In genomic region chr9:58159855-58160254, GRCm38 (mm10) we compare ENCODE assay signal across 10 mouse cellular contexts. TPM values are rescaled to one million over a fixed set of nuclear protein-coding genes. Genes with fewer than 3 reads are reported as not detected.
DNase-seq lines count a peak whose midpoint lies in the region; ATAC-seq and TF ChIP-seq lines count a peak whose summit lies in the region.
"Had no signal": no experiment of that assay in that cellular context is flagged by ENCODE, and none has a peak within 500 bp of the region (broad histone marks: within the 10 kb centered on the region; RNA-seq: fewer than 3 reads in every experiment).

No protein-coding gene starts in this region.

- H3K4me2 ChIP-seq in forebrain, embryonic 16.5 days (ENCODE audit: low read length): no peak overlapping the region
- H3K4me2 ChIP-seq in forebrain, embryonic 12.5 days: no peak overlapping the region
- H3K4me2 ChIP-seq in lung, embryonic 15.5 days: no peak overlapping the region
- H3K4me2 ChIP-seq in heart, embryonic 16.5 days (ENCODE audit: low read depth, low read length): no peak overlapping the region
- H3K4me2 ChIP-seq in myocyte (ENCODE audit: low read depth): peak overlapping the region; percentile 71

- H3K4me3 ChIP-seq in forebrain, embryonic 16.5 days (replicated peaks; ENCODE audit: low read length): no peak overlapping the region
- H3K4me3 ChIP-seq in forebrain, embryonic 12.5 days (replicated peaks): no peak overlapping the region
- H3K4me3 ChIP-seq in lung, embryonic 15.5 days: no peak overlapping the region
- no peak overlapping the region for H3K4me3 ChIP-seq in heart, embryonic 16.5 days (ENCODE audit: low read length)
- no peak overlapping the region for H3K4me3 ChIP-seq in myocyte
- H3K4me3 ChIP-seq: megakaryocyte, embryonic 14.5 days had no signal

- no peak for DNase-seq in lung, postnatal 36 days
- no peak for DNase-seq in cerebellum, postnatal 36 days
- no peak for DNase-seq in testis, postnatal 10 days (ENCODE audit: low spot score)
- DNase-seq: kidney, adult 2 months had no signal

- no peak overlapping the region for H3K27ac ChIP-seq in forebrain, embryonic 16.5 days (ENCODE audit: low read length)
- no peak overlapping the region for H3K27ac ChIP-seq in forebrain, embryonic 12.5 days
- H3K27ac ChIP-seq in lung, embryonic 15.5 days: peak overlapping the region; percentile 97
- peak overlapping the region; percentile 79 for H3K27ac ChIP-seq in heart, embryonic 16.5 days (ENCODE audit: low read length)

- 63% methylated on average over 4 of the region's 4 CpGs for WGBS in forebrain, embryonic 16.5 days
- WGBS in forebrain, embryonic 12.5 days: 74% methylated on average over 4 of the region's 4 CpGs
- 20% methylated on average over 4 of the region's 4 CpGs for WGBS in lung, embryonic 15.5 days
- 23% methylated on average over 4 of the region's 4 CpGs for WGBS in heart, embryonic 16.5 days

- peaks cover 20% of the 10 kb centered on the region for H3K4me1 ChIP-seq in forebrain, embryonic 16.5 days (replicated peaks; ENCODE audit: control insufficient read depth, insufficient read depth, low read length)
- peaks cover 18% of the 10 kb centered on the region for H3K4me1 ChIP-seq in forebrain, embryonic 12.5 days
- peaks cover 57% of the 10 kb centered on the region for H3K4me1 ChIP-seq in lung, embryonic 15.5 days
- peaks cover 25% of the 10 kb centered on the region for H3K4me1 ChIP-seq in heart, embryonic 16.5 days (ENCODE audit: control insufficient read depth, insufficient read depth, low read length)

- H3K36me3 ChIP-seq in forebrain, embryonic 16.5 days (ENCODE audit: control insufficient read depth, insufficient read depth): no peaks in the 10 kb centered on the region
- H3K36me3 ChIP-seq in forebrain, embryonic 12.5 days (replicated peaks): no peaks in the 10 kb centered on the region
- no peaks in the 10 kb centered on the region for H3K36me3 ChIP-seq in lung, embryonic 15.5 days
- H3K36me3 ChIP-seq in heart, embryonic 16.5 days (ENCODE audit: control insufficient read depth, insufficient read depth): no peaks in the 10 kb centered on the region
- no peaks in the 10 kb centered on the region for H3K36me3 ChIP-seq in myocyte (ENCODE audit: control insufficient read depth, insufficient read depth)

- H3K9ac ChIP-seq in forebrain, embryonic 16.5 days (replicated peaks; ENCODE audit: low read depth, low read length): no peak overlapping the region
- H3K9ac ChIP-seq in forebrain, embryonic 12.5 days: no peak overlapping the region
- H3K9ac ChIP-seq in lung, embryonic 15.5 days: no peak overlapping the region
- 0 out of 2 replicates have a peak overlapping the region, but pooled peaks have one; percentile 30 for H3K9ac ChIP-seq in heart, embryonic 16.5 days (ENCODE audit: low read length)

- no peak for TF ChIP-seq POLR2A in myocyte (IDR thresholded peaks at IDR 0.05; ENCODE audit: insufficient read length, low read depth)

- 0 out of 2 replicates have a peak, but pooled peaks have one; percentile 40 for ATAC-seq in forebrain, embryonic 16.5 days
- no peak for ATAC-seq in forebrain, embryonic 12.5 days (ENCODE audit: low FRiP score)
- ATAC-seq in lung, embryonic 15.5 days (ENCODE audit: borderline replicate concordance, extremely low read depth, low FRiP score, low TSS enrichment): no peak
- peak; percentile 30 for ATAC-seq in heart, embryonic 16.5 days (replicated peaks; ENCODE audit: extremely low read depth, insufficient read depth, low FRiP score)

- H3K79me2 ChIP-seq in myocyte (ENCODE audit: control insufficient read depth, insufficient read depth): no peaks in the 10 kb centered on the region

- H3ac ChIP-seq in myocyte (ENCODE audit: control insufficient read depth, insufficient read length): no peak overlapping the region

- H3K9me3 ChIP-seq in forebrain, embryonic 16.5 days (ENCODE audit: control insufficient read depth, low read length): no peaks in the 10 kb centered on the region
- H3K9me3 ChIP-seq in forebrain, embryonic 12.5 days: no peaks in the 10 kb centered on the region
- H3K9me3 ChIP-seq in lung, embryonic 15.5 days: no peaks in the 10 kb centered on the region
- H3K9me3 ChIP-seq in heart, embryonic 16.5 days (replicated peaks; ENCODE audit: control insufficient read depth, low read length): no peaks in the 10 kb centered on the region
- H3K9me3 ChIP-seq: megakaryocyte, embryonic 14.5 days had no signal

- no peaks in the 10 kb centered on the region for H3K27me3 ChIP-seq in forebrain, embryonic 16.5 days (replicated peaks; ENCODE audit: control insufficient read depth, insufficient read depth, low read length)
- H3K27me3 ChIP-seq in forebrain, embryonic 12.5 days: no peaks in the 10 kb centered on the region
- H3K27me3 ChIP-seq in lung, embryonic 15.5 days: no peaks in the 10 kb centered on the region
- no peaks in the 10 kb centered on the region for H3K27me3 ChIP-seq in heart, embryonic 16.5 days (ENCODE audit: control insufficient read depth, insufficient read depth, low read length)
- H3K27me3 ChIP-seq in myocyte (ENCODE audit: control insufficient read depth, insufficient read depth, insufficient read length): no peaks in the 10 kb centered on the region

TF ChIP-seq in myocyte, 11 proteins besides CTCF, POLR2A, EP300 and RAD21:
- TF ChIP-seq E2F4 (IDR thresholded peaks at IDR 0.05; ENCODE audit: insufficient read depth): no peak
- no peak for TF ChIP-seq TCF12 (IDR thresholded peaks at IDR 0.05; ENCODE audit: insufficient read depth, poor library complexity, severe bottlenecking)
- no peak for TF ChIP-seq MAX (IDR thresholded peaks at IDR 0.05; ENCODE audit: low read depth)
- no peak for TF ChIP-seq SRF (IDR thresholded peaks at IDR 0.05; ENCODE audit: control insufficient read depth, insufficient read length, low read depth)
- TF ChIP-seq USF1 (IDR thresholded peaks at IDR 0.05; ENCODE audit: low read depth): no peak
- TF ChIP-seq TCF3 (IDR thresholded peaks at IDR 0.05; ENCODE audit: insufficient read length, low read depth): no peak
- no peak for TF ChIP-seq REST (IDR thresholded peaks at IDR 0.05; ENCODE audit: insufficient read depth, insufficient read length)
- no peak for TF ChIP-seq MYOD1 (IDR thresholded peaks at IDR 0.05; ENCODE audit: control insufficient read depth in 1 of 3, insufficient read length in 2 of 3, low read depth in 2 of 3)
- TF ChIP-seq MYOG (IDR thresholded peaks at IDR 0.05; ENCODE audit: control insufficient read depth in 1 of 3, insufficient read depth in 1 of 3, insufficient read length in 2 of 3, low read depth in 2 of 3): no peak

RNA-seq across cellular contexts. Expression of gene Ccdc33, which starts 41.2 kb away (rescaled TPM):
- 0.51 and 0.79 TPM in 2 replicates for polyA plus RNA-seq in forebrain, embryonic 16.5 days (2015; fragmentation: Nextera tagmentation; extraction: Ambion mirVana)
- 1.5 and 2.4 TPM in 2 replicates for polyA plus RNA-seq in forebrain, embryonic 12.5 days (2016; fragmentation: Nextera tagmentation; extraction: Ambion mirVana)
- 0.05 and 0.16 TPM in 2 replicates for polyA plus RNA-seq in lung, embryonic 15.5 days (2015; fragmentation: Nextera tagmentation; extraction: Ambion mirVana)
- polyA plus RNA-seq in heart, embryonic 16.5 days (2015; fragmentation: Nextera tagmentation; extraction: Ambion mirVana): 0.20 and 0.24 TPM in 2 replicates
- polyA plus RNA-seq in myocyte (2012; fragmentation: generic; extraction: Trizol): not detected
- polyA plus RNA-seq: kidney, adult 2 months had no signal

RNA-seq across cellular contexts. Expression of gene Islr, which starts 44.3 kb away (rescaled TPM):
- polyA plus RNA-seq in forebrain, embryonic 16.5 days (2015; fragmentation: Nextera tagmentation; extraction: Ambion mirVana): 16.8 and 25.5 TPM in 2 replicates
- polyA plus RNA-seq in forebrain, embryonic 12.5 days (2016; fragmentation: Nextera tagmentation; extraction: Ambion mirVana): 16.4 and 17.9 TPM in 2 replicates
- 89.5 and 89.6 TPM in 2 replicates for polyA plus RNA-seq in lung, embryonic 15.5 days (2015; fragmentation: Nextera tagmentation; extraction: Ambion mirVana)
- polyA plus RNA-seq in heart, embryonic 16.5 days (2015; fragmentation: Nextera tagmentation; extraction: Ambion mirVana): 27.5 and 27.7 TPM in 2 replicates
- polyA plus RNA-seq in myocyte (2012; fragmentation: generic; extraction: Trizol): 30.3 TPM

RNA-seq across cellular contexts. Expression of gene Islr2, which starts 44.3 kb away (rescaled TPM):
- polyA plus RNA-seq in forebrain, embryonic 16.5 days (2015; fragmentation: Nextera tagmentation; extraction: Ambion mirVana): 74.4 and 88.4 TPM in 2 replicates
- 52.3 and 60.8 TPM in 2 replicates for polyA plus RNA-seq in forebrain, embryonic 12.5 days (2016; fragmentation: Nextera tagmentation; extraction: Ambion mirVana)
- polyA plus RNA-seq in lung, embryonic 15.5 days (2015; fragmentation: Nextera tagmentation; extraction: Ambion mirVana): 0.06 and 0.15 TPM in 2 replicates
- polyA plus RNA-seq in heart, embryonic 16.5 days (2015; fragmentation: Nextera tagmentation; extraction: Ambion mirVana): 0.07 and 0.22 TPM in 2 replicates
- 0.32 TPM for polyA plus RNA-seq in myocyte (2012; fragmentation: generic; extraction: Trizol)

Comparison
In these comparisons a context has a peak if more than half of its experiments do, and no peak if none do; other contexts are left out.
1. ATAC-seq: peak in forebrain, embryonic 16.5 days (single experiment) and heart, embryonic 16.5 days (single experiment); none in forebrain, embryonic 12.5 days (single experiment) and lung, embryonic 15.5 days (single experiment).
2. H3K27ac ChIP-seq: peak in lung, embryonic 15.5 days (single experiment) and heart, embryonic 16.5 days (single experiment); none in forebrain, embryonic 16.5 days (single experiment) and forebrain, embryonic 12.5 days (single experiment).
3. RNA of gene Islr2, which starts 44.3 kb away (polyA plus RNA-seq): 74.4 to 88.4 TPM in forebrain, embryonic 16.5 days and 52.3 to 60.8 TPM in forebrain, embryonic 12.5 days; 0.32 TPM in myocyte (single experiment), 0.07 to 0.22 TPM in heart, embryonic 16.5 days and 0.06 to 0.15 TPM in lung, embryonic 15.5 days; every median in the first group is over 10 times any median in the second.